Mouse (Mus musculus): ENCODE data around the gene Ccar1. TPM values are rescaled to one million over a fixed set of nuclear protein-coding genes. Genes with fewer than 3 reads are reported as not detected.
A peak's percentile ranks its signal among the peaks of the same experiment; 100 is the strongest.

Ccar1 gene
- polyA plus RNA-seq (2015; fragmentation: Nextera tagmentation; extraction: Ambion mirVana) = 148 and 149 TPM in 2 replicates

- Histone ChIP-seq H3K4me1 (ENCODE audit: insufficient read depth, low read length) (peaks cover 12% of the 10 kb centered on the region; the same call in 1 of the 2 replicates), H3K36me3 (ENCODE audit: insufficient read depth, low read length) (peaks cover 28% of the 10 kb centered on the region), H3K9me3 (ENCODE audit: low read length) (no peaks in the 10 kb centered on the region), H3K4me2 (replicated peaks; ENCODE audit: low read depth, low read length) (peak within 1 kb of the TSS; percentile 64), H3K4me3 (ENCODE audit: low read length) (peak within 1 kb of the TSS; percentile 97), H3K9ac (replicated peaks; ENCODE audit: low read length) (peak within 1 kb of the TSS; percentile 99), H3K27ac (ENCODE audit: low read length) (peak within 1 kb of the TSS; percentile 97), H3K27me3 (ENCODE audit: insufficient read depth, low read length) (no peaks in the 10 kb centered on the region)
- 2% methylated on average over 52 of the region's 55 CpGs for WGBS
- ATAC-seq (ENCODE audit: low FRiP score, low TSS enrichment) = peak; percentile 99
Measured at GRCm38 (mm10) chr10:62792177-62793090, at the start of gene Ccar1. Gene Ccar1 (minus strand): TSS chr10:62792286.

GRCm38 (mm10) chr10:62840687-62841086 is 48.6 kb upstream of the Ccar1 start:
- H3K27me3 ChIP-seq (ENCODE audit: insufficient read depth, low read length) = no peaks in the 10 kb centered on the region
- WGBS = 94% methylated on average over 7 of the region's 7 CpGs
- H3K9ac ChIP-seq (replicated peaks; ENCODE audit: low read length) = no peak overlapping the region
- no peak overlapping the region for H3K27ac ChIP-seq (ENCODE audit: low read length)
- peaks cover 21% of the 10 kb centered on the region for H3K36me3 ChIP-seq (ENCODE audit: insufficient read depth, low read length)
- H3K4me1 ChIP-seq (ENCODE audit: insufficient read depth, low read length) = peaks cover 26% of the 10 kb centered on the region
- H3K4me2 ChIP-seq (replicated peaks; ENCODE audit: low read depth, low read length) = no peak overlapping the region
- ATAC-seq (ENCODE audit: low FRiP score, low TSS enrichment) = no peak
- H3K4me3 ChIP-seq (ENCODE audit: low read length) = no peak overlapping the region
- no peaks in the 10 kb centered on the region for H3K9me3 ChIP-seq (ENCODE audit: low read length)

GRCm38 (mm10) chr10:62837987-62838386 is 45.9 kb upstream of the Ccar1 start:
- WGBS = 89% methylated on average over 5 of the region's 5 CpGs
- Histone ChIP-seq H3K9ac (replicated peaks; ENCODE audit: low read length) (no peak overlapping the region), H3K27me3 (ENCODE audit: insufficient read depth, low read length) (no peaks in the 10 kb centered on the region), H3K36me3 (ENCODE audit: insufficient read depth, low read length) (peaks cover 24% of the 10 kb centered on the region), H3K4me1 (ENCODE audit: insufficient read depth, low read length) (peaks cover 10% of the 10 kb centered on the region), H3K4me2 (replicated peaks; ENCODE audit: low read depth, low read length) (no peak overlapping the region), H3K4me3 (ENCODE audit: low read length) (no peak overlapping the region), H3K27ac (ENCODE audit: low read length) (no peak overlapping the region), H3K9me3 (ENCODE audit: low read length) (no peaks in the 10 kb centered on the region)
- no peak for ATAC-seq (ENCODE audit: low FRiP score, low TSS enrichment)

- Histone ChIP-seq H3K9ac (replicated peaks; ENCODE audit: low read length) (no peak overlapping the region), H3K4me3 (ENCODE audit: low read length) (no peak overlapping the region), H3K4me2 (replicated peaks; ENCODE audit: low read depth, low read length) (no peak overlapping the region), H3K36me3 (ENCODE audit: insufficient read depth, low read length) (peaks cover 9% of the 10 kb centered on the region; the same call in 1 of the 2 replicates), H3K27me3 (ENCODE audit: insufficient read depth, low read length) (no peaks in the 10 kb centered on the region), H3K27ac (ENCODE audit: low read length) (no peak overlapping the region), H3K4me1 (ENCODE audit: insufficient read depth, low read length) (0 out of 2 replicates have a peak, but pooled peaks cover 4% of the 10 kb centered on the region), H3K9me3 (ENCODE audit: low read length) (no peaks in the 10 kb centered on the region)
- WGBS = 75% methylated on average over 9 of the region's 9 CpGs
- ATAC-seq (ENCODE audit: low FRiP score, low TSS enrichment) = no peak
Measured at GRCm38 (mm10) chr10:62832783-62833182, 40.7 kb upstream of the Ccar1 start.

- H3K27ac ChIP-seq (ENCODE audit: low read length) = no peak overlapping the region
- H3K4me2 ChIP-seq (replicated peaks; ENCODE audit: low read depth, low read length) = no peak overlapping the region
- no peaks in the 10 kb centered on the region for H3K9me3 ChIP-seq (ENCODE audit: low read length)
- H3K4me1 ChIP-seq (ENCODE audit: insufficient read depth, low read length) = 0 out of 2 replicates have a peak, but pooled peaks cover 4% of the 10 kb centered on the region
- H3K36me3 ChIP-seq (ENCODE audit: insufficient read depth, low read length) = peaks cover 14% of the 10 kb centered on the region; the same call in 1 of the 2 replicates
- H3K9ac ChIP-seq (replicated peaks; ENCODE audit: low read length) = no peak overlapping the region
- no peaks in the 10 kb centered on the region for H3K27me3 ChIP-seq (ENCODE audit: insufficient read depth, low read length)
- no peak overlapping the region for H3K4me3 ChIP-seq (ENCODE audit: low read length)
- peak; percentile 49; the same call in 1 of the 2 replicates for ATAC-seq (ENCODE audit: low FRiP score, low TSS enrichment)
- 72% methylated on average over 2 of the region's 2 CpGs for WGBS
Measured at GRCm38 (mm10) chr10:62831546-62831945, 39.5 kb upstream of the Ccar1 start.

- Histone ChIP-seq H3K27ac (ENCODE audit: low read length) (no peak overlapping the region), H3K4me3 (ENCODE audit: low read length) (no peak overlapping the region), H3K9ac (replicated peaks; ENCODE audit: low read length) (no peak overlapping the region), H3K36me3 (ENCODE audit: insufficient read depth, low read length) (peaks cover 17% of the 10 kb centered on the region), H3K9me3 (ENCODE audit: low read length) (no peaks in the 10 kb centered on the region), H3K4me1 (ENCODE audit: insufficient read depth, low read length) (no peaks in the 10 kb centered on the region), H3K27me3 (ENCODE audit: insufficient read depth, low read length) (no peaks in the 10 kb centered on the region), H3K4me2 (replicated peaks; ENCODE audit: low read depth, low read length) (no peak overlapping the region)
- ATAC-seq (ENCODE audit: low FRiP score, low TSS enrichment) = no peak
- 86% methylated on average over 8 of the region's 8 CpGs for WGBS
Measured at GRCm38 (mm10) chr10:62824474-62824873, 32.4 kb upstream of the Ccar1 start.

GRCm38 (mm10) chr10:62823431-62823830 is 31.3 kb upstream of the Ccar1 start:
- H3K9me3 ChIP-seq (ENCODE audit: low read length) = no peaks in the 10 kb centered on the region
- H3K4me2 ChIP-seq (replicated peaks; ENCODE audit: low read depth, low read length) = no peak overlapping the region
- H3K36me3 ChIP-seq (ENCODE audit: insufficient read depth, low read length) = peaks cover 23% of the 10 kb centered on the region
- no peaks in the 10 kb centered on the region for H3K27me3 ChIP-seq (ENCODE audit: insufficient read depth, low read length)
- H3K4me1 ChIP-seq (ENCODE audit: insufficient read depth, low read length) = no peaks in the 10 kb centered on the region
- WGBS = 67% methylated on average over 4 of the region's 4 CpGs
- no peak overlapping the region for H3K27ac ChIP-seq (ENCODE audit: low read length)
- no peak for ATAC-seq (ENCODE audit: low FRiP score, low TSS enrichment)
- H3K4me3 ChIP-seq (ENCODE audit: low read length) = no peak overlapping the region
- H3K9ac ChIP-seq (replicated peaks; ENCODE audit: low read length) = no peak overlapping the region

GRCm38 (mm10) chr10:62810010-62810409 is 17.9 kb upstream of the Ccar1 start:
- WGBS = 81% methylated on average over 4 of the region's 4 CpGs
- H3K27me3 ChIP-seq (ENCODE audit: insufficient read depth, low read length) = no peaks in the 10 kb centered on the region
- no peak overlapping the region for H3K9ac ChIP-seq (replicated peaks; ENCODE audit: low read length)
- H3K4me2 ChIP-seq (replicated peaks; ENCODE audit: low read depth, low read length) = no peak overlapping the region
- H3K9me3 ChIP-seq (ENCODE audit: low read length) = no peaks in the 10 kb centered on the region
- peaks cover 28% of the 10 kb centered on the region for H3K36me3 ChIP-seq (ENCODE audit: insufficient read depth, low read length)
- H3K27ac ChIP-seq (ENCODE audit: low read length) = no peak overlapping the region
- no peak overlapping the region for H3K4me3 ChIP-seq (ENCODE audit: low read length)
- no peak for ATAC-seq (ENCODE audit: low FRiP score, low TSS enrichment)
- H3K4me1 ChIP-seq (ENCODE audit: insufficient read depth, low read length) = no peaks in the 10 kb centered on the region

- 100% methylated on average over 2 of the region's 2 CpGs for WGBS
- H3K4me3 ChIP-seq (ENCODE audit: low read length) = no peak overlapping the region
- ATAC-seq (ENCODE audit: low FRiP score, low TSS enrichment) = no peak
Measured at GRCm38 (mm10) chr10:62808766-62809165, 16.7 kb upstream of the Ccar1 start.

GRCm38 (mm10) chr10:62808316-62808715 is 16.2 kb upstream of the Ccar1 start:
- Histone ChIP-seq H3K9me3 (ENCODE audit: low read length) (no peaks in the 10 kb centered on the region), H3K4me2 (replicated peaks; ENCODE audit: low read depth, low read length) (no peak overlapping the region), H3K36me3 (ENCODE audit: insufficient read depth, low read length) (peaks cover 13% of the 10 kb centered on the region), H3K27me3 (ENCODE audit: insufficient read depth, low read length) (no peaks in the 10 kb centered on the region), H3K27ac (ENCODE audit: low read length) (no peak overlapping the region), H3K4me1 (ENCODE audit: insufficient read depth, low read length) (no peaks in the 10 kb centered on the region), H3K9ac (replicated peaks; ENCODE audit: low read length) (no peak overlapping the region), H3K4me3 (ENCODE audit: low read length) (no peak overlapping the region)
- WGBS = 89% methylated on average over 7 of the region's 7 CpGs
- no peak for ATAC-seq (ENCODE audit: low FRiP score, low TSS enrichment)

More at GRCm38 (mm10) chr10:62808766-62809165, 16.7 kb upstream of the Ccar1 start:
- Histone ChIP-seq H3K4me1 (ENCODE audit: insufficient read depth, low read length) (no peaks in the 10 kb centered on the region), H3K9me3 (ENCODE audit: low read length) (no peaks in the 10 kb centered on the region), H3K27ac (ENCODE audit: low read length) (no peak overlapping the region), H3K36me3 (ENCODE audit: insufficient read depth, low read length) (peaks cover 17% of the 10 kb centered on the region), H3K4me2 (replicated peaks; ENCODE audit: low read depth, low read length) (no peak overlapping the region), H3K9ac (replicated peaks; ENCODE audit: low read length) (no peak overlapping the region), H3K27me3 (ENCODE audit: insufficient read depth, low read length) (no peaks in the 10 kb centered on the region)

Data from kidney, embryonic 16.5 days (tissue).